Mouse (Mus musculus) neutrophil, adult 65 days (primary cell): ENCODE measurements around the gene Dock8. TPM values are rescaled to one million over a fixed set of nuclear protein-coding genes. Genes with fewer than 3 reads are reported as not detected.

Experiments
- total RNA-seq: library from RNA; stranded (reverse); gene quantifications from 2 replicates; pipeline ENCODE4 v1.2.4, GENCODE M21; 2023

The Dock8 gene
- 338 and 448 TPM in 2 replicates for total RNA-seq

GRCm38 (mm10) chr19:24999201-24999886, at the start of gene Dock8:
Gene Dock8, plus strand, starts transcription at chr19:24999534.

GRCm38 (mm10) chr19:24961172-24961962, 38.0 kb upstream of the Dock8 start, which contains the start of gene Cbwd1:
Gene Cbwd1, minus strand, starts transcription at chr19:24961610.

GRCm38 (mm10) chr19:25236596-25237491, 237.5 kb downstream of the Dock8 start, which contains the start of gene Kank1:
Gene Kank1, plus strand, starts transcription at chr19:25236975.

Other genes starting within 250 kb of the Dock8 start
- not detected in 2 replicates for gene Pgm5, start 137.7 kb upstream of the Dock8 start, total RNA-seq
- gene Gm10053, start 123.8 kb upstream of the Dock8 start, total RNA-seq = 35.1 and 49.7 TPM in 2 replicates
- 4.5 TPM in 2 replicates for gene Foxd4, start 98.3 kb upstream of the Dock8 start, total RNA-seq
- 1.3 and 1.7 TPM in 2 replicates for gene Cbwd1, start 37.9 kb upstream of the Dock8 start, total RNA-seq
- 0.09 TPM in 1 of 2 replicates, not detected in the other for gene Kank1, start 237.4 kb downstream of the Dock8 start, total RNA-seq